Mouse (Mus musculus) embryonic facial prominence, embryonic 11.5 days (tissue): ENCODE measurements around the gene Rab3c. TPM values are rescaled to one million over a fixed set of nuclear protein-coding genes. Genes with fewer than 3 reads are reported as not detected.

Source experiments
- ATAC-seq: fragments of 200-750 bp; cut with Nextera tagmentation; replicated peaks from 2 replicates; pipeline ENCODE4 v1.8.0; 2017; ENCODE audit warnings: low read depth; ENCODE audit not compliant: insufficient number of reproducible peaks, low FRiP score, low TSS enrichment
- DNase-seq: peaks from one replicate; pipeline ENCODE4 v3.0.0-alpha.2; 2015; ENCODE audit warnings: low spot score
- H3K27ac ChIP-seq: fragments of 300-500 bp; sonication (generic); replicated peaks from 2 replicates; pipeline ENCODE4 v1.5.1; 2014; ENCODE audit warnings: mild to moderate bottlenecking, low read depth, low read length, control low read depth
- H3K27me3 ChIP-seq: fragments of 300-500 bp; sonication (generic); 2 replicates; pipeline ENCODE4 v1.6.1; 2014; ENCODE audit warnings: mild to moderate bottlenecking, low read length, moderate library complexity, mixed read lengths; ENCODE audit not compliant: control insufficient read depth, insufficient read depth
- H3K36me3 ChIP-seq: fragments of 300-500 bp; sonication (generic); replicated peaks from 2 replicates; pipeline ENCODE4 v1.6.1; 2014; ENCODE audit warnings: low read depth, mild to moderate bottlenecking, low read length, moderate library complexity, mixed read lengths; ENCODE audit not compliant: control insufficient read depth, insufficient read depth
- H3K4me1 ChIP-seq: fragments of 300-500 bp; sonication (generic); 2 replicates; pipeline ENCODE4 v1.6.1; 2014; ENCODE audit warnings: low read length, mixed read lengths; ENCODE audit not compliant: control insufficient read depth, insufficient read depth
- H3K4me2 ChIP-seq: fragments of 300-500 bp; sonication (generic); 2 replicates; pipeline ENCODE4 v1.6.1; 2014; ENCODE audit warnings: low read depth, mild to moderate bottlenecking, control low read depth, low read length, moderate library complexity
- H3K4me3 ChIP-seq: fragments of 300-500 bp; sonication (generic); 2 replicates; pipeline ENCODE4 v1.5.1; 2014; ENCODE audit warnings: low read depth, low read length, control low read depth
- H3K9ac ChIP-seq: fragments of 300-500 bp; sonication (generic); replicated peaks from 2 replicates; pipeline ENCODE4 v1.6.1; 2014; ENCODE audit warnings: mild to moderate bottlenecking, control low read depth, low read length
- H3K9me3 ChIP-seq: fragments of 300-500 bp; sonication (generic); replicated peaks from 2 replicates; pipeline ENCODE4 v1.6.1; 2016; ENCODE audit warnings: mild to moderate bottlenecking, low read length, inconsistent platforms, mixed read lengths; ENCODE audit not compliant: control insufficient read depth
- WGBS: fragments of 180-500 bp; shearing (Covaris S2); extraction: QIAGEN DNeasy Blood & Tissue Kit; methylation state at CpG from one replicate; pipeline ENCODE4 v1.1.7; 2014; 5-methylcytosine and 5-hydroxymethylcytosine counted together
- polyA plus RNA-seq: library from polyadenylated mRNA; unstranded; fragments of >200 nt; fragmentation: Nextera tagmentation; extraction: Ambion mirVana; gene quantifications from 2 replicates; pipeline ENCODE4 v1.2.1, GENCODE M21; 2014

Gene Rab3c
- polyA plus RNA-seq, 1 experiment from 2014 or later: 4.2 TPM

- no peak overlapping the region for H3K9ac ChIP-seq
- H3K27ac ChIP-seq: no peak overlapping the region
- no peak for ATAC-seq
- H3K36me3 ChIP-seq: no peaks in the 10 kb centered on the region
- no peak for DNase-seq
- H3K4me3 ChIP-seq: no peak overlapping the region
- H3K27me3 ChIP-seq: no peaks in the 10 kb centered on the region
- WGBS: 84% methylated on average over 5 of the region's 5 CpGs
- H3K9me3 ChIP-seq: no peaks in the 10 kb centered on the region
- no peak overlapping the region for H3K4me2 ChIP-seq
- no peaks in the 10 kb centered on the region for H3K4me1 ChIP-seq
Observed at GRCm38 (mm10) chr13:110231086-110231688, 49.6 kb downstream of the Rab3c start.

- H3K27me3 ChIP-seq: no peaks in the 10 kb centered on the region
- H3K9me3 ChIP-seq: no peaks in the 10 kb centered on the region
- no peaks in the 10 kb centered on the region for H3K4me1 ChIP-seq
- 83% methylated on average over 4 of the region's 4 CpGs for WGBS
- H3K4me3 ChIP-seq: no peak overlapping the region
- DNase-seq (no peak), ATAC-seq (no peak)
- no peaks in the 10 kb centered on the region for H3K36me3 ChIP-seq
- no peak overlapping the region for H3K27ac ChIP-seq
- no peak overlapping the region for H3K9ac ChIP-seq
- H3K4me2 ChIP-seq: no peak overlapping the region
Observed at GRCm38 (mm10) chr13:110230046-110230445, 50.8 kb downstream of the Rab3c start.

- no peak overlapping the region for H3K4me3 ChIP-seq
- no peak overlapping the region for H3K4me2 ChIP-seq
- 78% methylated on average over 7 of the region's 7 CpGs for whole genome bisulfite sequencing
- ATAC-seq (no peak), DNase-seq (no peak)
- H3K4me1 ChIP-seq: no peaks in the 10 kb centered on the region
- no peak overlapping the region for H3K9ac ChIP-seq
- H3K36me3 ChIP-seq: no peaks in the 10 kb centered on the region
- no peaks in the 10 kb centered on the region for H3K27me3 ChIP-seq
- H3K9me3 ChIP-seq: no peaks in the 10 kb centered on the region
- no peak overlapping the region for H3K27ac ChIP-seq
Observed at GRCm38 (mm10) chr13:110219195-110219594, 61.6 kb downstream of the Rab3c start.

GRCm38 (mm10) chr13:110218497-110218896 lies 62.3 kb downstream of the Rab3c start:
- Histone ChIP-seq H3K4me1 (no peaks in the 10 kb centered on the region), H3K4me3 (no peak overlapping the region), H3K9me3 (no peaks in the 10 kb centered on the region), H3K27me3 (no peaks in the 10 kb centered on the region), H3K36me3 (no peaks in the 10 kb centered on the region), H3K4me2 (no peak overlapping the region), H3K27ac (no peak overlapping the region), H3K9ac (no peak overlapping the region)
- 87% methylated on average over 4 of the region's 4 CpGs for WGBS
- ATAC-seq (no peak), DNase-seq (no peak)

- no peak overlapping the region for H3K4me3 ChIP-seq
- no peak for DNase-seq
- no peaks in the 10 kb centered on the region for H3K4me1 ChIP-seq
- H3K27ac ChIP-seq: no peak overlapping the region
- H3K36me3 ChIP-seq: no peaks in the 10 kb centered on the region
- 89% methylated on average over 8 of the region's 8 CpGs for WGBS
- no peaks in the 10 kb centered on the region for H3K9me3 ChIP-seq
- no peaks in the 10 kb centered on the region for H3K27me3 ChIP-seq
- no peak overlapping the region for H3K4me2 ChIP-seq
- no peak for ATAC-seq
- H3K9ac ChIP-seq: no peak overlapping the region
Observed at GRCm38 (mm10) chr13:110211526-110212075, 69.2 kb downstream of the Rab3c start.

GRCm38 (mm10) chr13:110198906-110199305 lies 81.9 kb downstream of the Rab3c start:
- H3K4me2 ChIP-seq: no peak overlapping the region
- no peak overlapping the region for H3K9ac ChIP-seq
- H3K4me3 ChIP-seq: no peak overlapping the region
- no peak overlapping the region for H3K27ac ChIP-seq
- H3K4me1 ChIP-seq: no peaks in the 10 kb centered on the region
- no peaks in the 10 kb centered on the region for H3K27me3 ChIP-seq
- no peak for DNase-seq
- 81% methylated on average over 5 of the region's 5 CpGs for WGBS
- no peak for ATAC-seq
- H3K9me3 ChIP-seq: no peaks in the 10 kb centered on the region
- H3K36me3 ChIP-seq: no peaks in the 10 kb centered on the region

- Histone ChIP-seq H3K4me3 (no peak overlapping the region), H3K27me3 (no peaks in the 10 kb centered on the region), H3K9me3 (no peaks in the 10 kb centered on the region), H3K4me1 (no peaks in the 10 kb centered on the region), H3K36me3 (no peaks in the 10 kb centered on the region), H3K27ac (no peak overlapping the region), H3K4me2 (no peak overlapping the region), H3K9ac (no peak overlapping the region)
- ATAC-seq (no peak), DNase-seq (no peak)
- WGBS: 52% methylated on average over 1 of the region's 1 CpGs
Observed at GRCm38 (mm10) chr13:110190039-110190438, 90.8 kb downstream of the Rab3c start.

- no peaks in the 10 kb centered on the region for H3K36me3 ChIP-seq
- no peaks in the 10 kb centered on the region for H3K9me3 ChIP-seq
- H3K4me3 ChIP-seq: no peak overlapping the region
- H3K4me2 ChIP-seq: no peak overlapping the region
- H3K4me1 ChIP-seq: no peaks in the 10 kb centered on the region
- WGBS: 75% methylated on average over 4 of the region's 4 CpGs
- DNase-seq (no peak), ATAC-seq (no peak)
- no peak overlapping the region for H3K27ac ChIP-seq
- no peak overlapping the region for H3K9ac ChIP-seq
- H3K27me3 ChIP-seq: no peaks in the 10 kb centered on the region
Observed at GRCm38 (mm10) chr13:110184963-110185685, 95.7 kb downstream of the Rab3c start.
